Mouse (Mus musculus) liver, embryonic 11.5 days (tissue): ENCODE results near the gene Msi2. TPM values are rescaled to one million over a fixed set of nuclear protein-coding genes. Genes with fewer than 3 reads are reported as not detected.

ENCODE experiments used
- ATAC-seq: fragments of 200-750 bp; cut with Nextera tagmentation; replicated peaks from 2 replicates; pipeline ENCODE4 v1.8.0; 2017; ENCODE audit warnings: moderate number of reproducible peaks, mild to moderate bottlenecking, moderate TSS enrichment, moderate library complexity; ENCODE audit not compliant: low FRiP score
- DNase-seq: peaks from one replicate; pipeline ENCODE4 v3.0.0-alpha.2; 2017; ENCODE audit warnings: low spot score
- H3K27ac ChIP-seq: fragments of 300-500 bp; sonication (generic); 2 replicates; pipeline ENCODE4 v1.5.1; 2014; ENCODE audit warnings: mild to moderate bottlenecking, low read depth, low read length, control low read depth
- H3K27me3 ChIP-seq: fragments of 300-500 bp; sonication (generic); replicated peaks from 2 replicates; pipeline ENCODE4 v1.6.1; 2014; ENCODE audit warnings: low read length, mixed read lengths; ENCODE audit not compliant: control insufficient read depth, insufficient read depth
- H3K36me3 ChIP-seq: fragments of 300-500 bp; sonication (generic); 2 replicates; pipeline ENCODE4 v1.6.1; 2014; ENCODE audit warnings: mild to moderate bottlenecking, low read length, moderate library complexity, mixed read lengths; ENCODE audit not compliant: control insufficient read depth, insufficient read depth
- H3K4me1 ChIP-seq: fragments of 300-500 bp; sonication (generic); replicated peaks from 2 replicates; pipeline ENCODE4 v1.6.1; 2014; ENCODE audit warnings: low read length, mixed read lengths; ENCODE audit not compliant: control insufficient read depth, insufficient read depth
- H3K4me2 ChIP-seq: fragments of 300-500 bp; sonication (generic); 2 replicates; pipeline ENCODE4 v1.6.1; 2014; ENCODE audit warnings: mild to moderate bottlenecking, control low read depth, moderate library complexity
- H3K4me3 ChIP-seq: fragments of 300-500 bp; sonication (generic); 2 replicates; pipeline ENCODE4 v1.5.1; 2014; ENCODE audit warnings: low read depth, low read length, control low read depth
- H3K9ac ChIP-seq: fragments of 300-500 bp; sonication (generic); 2 replicates; pipeline ENCODE4 v1.6.1; 2014; ENCODE audit warnings: low read depth, low read length, control low read depth
- H3K9me3 ChIP-seq: fragments of 300-500 bp; sonication (generic); 2 replicates; pipeline ENCODE4 v1.6.1; 2016; ENCODE audit warnings: low read length, inconsistent platforms, mixed read lengths; ENCODE audit not compliant: control insufficient read depth
- WGBS: fragments of 180-500 bp; shearing (Covaris S2); extraction: QIAGEN DNeasy Blood & Tissue Kit; methylation state at CpG from one replicate; pipeline ENCODE4 v1.1.7; 2014; 5-methylcytosine and 5-hydroxymethylcytosine counted together
- polyA plus RNA-seq: library from polyadenylated mRNA; unstranded; fragments of >200 nt; fragmentation: Nextera tagmentation; extraction: Ambion mirVana; gene quantifications from 2 replicates; pipeline ENCODE4 v1.2.1, GENCODE M21; 2014

The Msi2 gene
- polyA plus RNA-seq, 1 experiment from 2014 or later = 8.2 TPM

DNA sequence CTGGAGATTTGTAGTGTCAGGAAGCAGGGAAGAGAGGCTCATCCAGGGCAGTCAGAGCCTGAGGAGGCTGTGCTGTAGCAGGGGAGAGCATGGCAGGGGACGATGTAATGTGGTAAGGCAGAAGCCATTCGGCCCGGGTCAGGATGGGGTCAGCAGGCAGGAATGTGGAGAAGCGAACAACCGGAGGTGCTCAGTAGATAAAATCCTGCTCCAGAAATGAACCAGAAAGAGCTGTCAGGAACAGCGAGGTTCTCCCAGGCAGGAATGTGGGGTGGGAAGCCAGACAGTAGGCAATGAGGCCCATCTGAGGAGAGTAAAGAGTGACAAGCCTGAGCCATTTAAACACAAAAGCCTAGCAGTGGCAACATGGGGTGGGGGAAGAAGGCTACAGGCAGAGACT, 157.1 kb downstream of the Msi2 start:
- H3K4me3 ChIP-seq = no peak overlapping the region
- H3K9ac ChIP-seq = no peak overlapping the region
- no peak for DNase-seq
- no peaks in the 10 kb centered on the region for H3K36me3 ChIP-seq
- no peaks in the 10 kb centered on the region for H3K9me3 ChIP-seq
- 40% methylated on average over 6 of the region's 6 CpGs for WGBS
- ATAC-seq = no peak; the same call in 1 of the 2 replicates
- no peaks in the 10 kb centered on the region for H3K27me3 ChIP-seq
- H3K4me2 ChIP-seq = no peak overlapping the region
- peaks cover 35% of the 10 kb centered on the region for H3K4me1 ChIP-seq
- H3K27ac ChIP-seq = peak overlapping the region; percentile 20; the same call in 1 of the 2 replicates

DNA sequence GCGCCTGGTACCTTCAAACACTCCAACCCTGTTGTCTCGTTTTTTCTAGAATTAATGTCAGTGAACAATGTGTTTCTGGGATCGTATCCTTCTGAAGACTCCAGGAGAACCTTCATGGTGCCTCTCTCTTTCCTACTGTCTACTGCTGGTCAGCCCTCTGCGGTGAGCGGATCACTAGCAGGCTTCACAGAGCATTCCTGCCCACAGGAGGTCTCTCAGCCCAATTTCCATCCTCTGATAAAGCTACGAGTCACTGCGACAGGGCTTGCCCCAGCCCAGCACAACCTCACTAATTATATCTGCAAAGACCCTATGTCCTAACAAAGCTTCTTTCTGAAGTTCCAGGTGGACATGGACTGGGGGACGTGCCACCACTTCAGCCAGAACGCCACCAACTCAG, 157.7 kb downstream of the Msi2 start:
- DNase-seq (no peak), ATAC-seq (no peak)
- peaks cover 40% of the 10 kb centered on the region for H3K4me1 ChIP-seq
- H3K4me2 ChIP-seq = no peak overlapping the region
- WGBS = 70% methylated on average over 9 of the region's 9 CpGs
- peak overlapping the region; percentile 20; the same call in 1 of the 2 replicates for H3K27ac ChIP-seq
- no peaks in the 10 kb centered on the region for H3K27me3 ChIP-seq
- no peak overlapping the region for H3K4me3 ChIP-seq
- H3K9me3 ChIP-seq = no peaks in the 10 kb centered on the region
- no peak overlapping the region for H3K9ac ChIP-seq
- no peaks in the 10 kb centered on the region for H3K36me3 ChIP-seq

DNA sequence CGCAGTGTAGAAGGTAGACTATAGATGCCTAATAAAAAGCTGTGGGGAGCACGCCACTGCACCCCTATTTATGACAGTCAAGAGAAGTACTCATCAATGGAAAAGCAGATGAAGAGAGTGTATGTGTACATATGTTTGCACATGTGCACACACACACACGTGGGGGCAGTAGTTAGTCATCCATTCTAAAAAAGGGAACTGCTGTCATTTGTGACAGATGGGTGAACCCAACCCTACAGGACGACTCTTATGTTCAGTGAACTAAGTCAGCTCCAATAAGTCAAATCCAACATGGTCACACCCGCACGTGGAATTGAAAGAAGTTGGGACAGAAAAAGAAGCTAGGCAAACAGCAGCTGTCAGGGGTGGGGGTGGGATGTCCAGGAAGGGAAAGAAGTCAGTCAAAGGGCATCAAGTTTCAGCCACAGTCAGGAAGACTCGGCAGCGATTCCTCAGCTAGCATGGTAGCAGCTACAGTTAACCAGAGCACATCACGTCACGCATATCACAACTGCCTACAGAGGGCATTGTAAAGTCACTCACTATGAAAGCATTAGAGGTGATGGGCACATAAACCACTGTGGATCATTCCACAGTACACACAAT, 158.8 kb downstream of the Msi2 start:
- no peak for ATAC-seq
- peaks cover 52% of the 10 kb centered on the region for H3K4me1 ChIP-seq

GRCm38 (mm10) chr11:88558731-88559130, 159.6 kb downstream of the Msi2 start:
- 95% methylated on average over 4 of the region's 4 CpGs for WGBS
- peaks cover 59% of the 10 kb centered on the region for H3K4me1 ChIP-seq
- H3K9me3 ChIP-seq = no peaks in the 10 kb centered on the region
- H3K36me3 ChIP-seq = no peaks in the 10 kb centered on the region
- H3K27ac ChIP-seq = no peak overlapping the region
- no peaks in the 10 kb centered on the region for H3K27me3 ChIP-seq
- H3K4me2 ChIP-seq = no peak overlapping the region
- no peak overlapping the region for H3K9ac ChIP-seq
- DNase-seq = no peak
- no peak overlapping the region for H3K4me3 ChIP-seq
- ATAC-seq = no peak

More for the DNA sequence above, 158.8 kb downstream of the Msi2 start:
- H3K4me3 ChIP-seq = no peak overlapping the region
- WGBS = 46% methylated on average over 10 of the region's 10 CpGs
- H3K27ac ChIP-seq = no peak overlapping the region; the same call in 1 of the 2 replicates
- H3K9me3 ChIP-seq = no peaks in the 10 kb centered on the region
- H3K4me2 ChIP-seq = no peak overlapping the region
- DNase-seq = no peak
- H3K9ac ChIP-seq = no peak overlapping the region
- no peaks in the 10 kb centered on the region for H3K27me3 ChIP-seq
- no peaks in the 10 kb centered on the region for H3K36me3 ChIP-seq

DNA sequence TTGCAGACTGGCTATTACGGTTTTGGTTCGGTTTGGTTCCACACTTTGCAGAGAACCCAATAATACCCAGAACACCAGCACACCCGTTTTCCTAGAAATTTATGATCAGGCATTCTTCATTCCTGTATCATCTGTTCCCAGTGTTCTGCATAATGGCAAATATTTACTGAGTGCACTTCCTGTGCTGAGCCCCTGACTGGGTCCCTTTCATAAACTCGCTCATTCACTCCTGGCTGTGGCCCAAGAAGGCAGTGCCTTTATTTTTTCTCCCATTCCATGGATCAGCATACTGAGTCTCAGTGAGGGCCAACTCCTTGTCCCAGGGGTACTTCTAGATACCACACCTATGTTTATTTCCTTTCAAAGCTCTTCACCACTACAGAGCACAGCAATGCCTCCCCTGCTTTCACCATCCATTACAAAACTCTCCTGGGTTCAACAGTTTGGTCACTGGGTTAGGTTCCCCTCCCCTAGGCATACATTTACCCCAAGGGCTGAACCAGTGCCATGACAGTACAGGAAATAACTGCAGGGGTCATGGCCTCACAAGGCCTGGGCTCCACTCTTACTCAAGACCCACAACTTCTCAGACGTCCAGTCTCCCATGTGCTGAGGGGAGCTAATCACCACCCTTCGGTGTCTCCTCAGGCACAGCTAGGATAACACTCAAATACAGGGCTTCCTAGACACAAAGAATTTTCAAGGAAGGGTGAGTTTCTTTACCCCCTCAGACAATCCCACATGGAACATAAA, 160.3 kb downstream of the Msi2 start:
- ATAC-seq = no peak

DNA sequence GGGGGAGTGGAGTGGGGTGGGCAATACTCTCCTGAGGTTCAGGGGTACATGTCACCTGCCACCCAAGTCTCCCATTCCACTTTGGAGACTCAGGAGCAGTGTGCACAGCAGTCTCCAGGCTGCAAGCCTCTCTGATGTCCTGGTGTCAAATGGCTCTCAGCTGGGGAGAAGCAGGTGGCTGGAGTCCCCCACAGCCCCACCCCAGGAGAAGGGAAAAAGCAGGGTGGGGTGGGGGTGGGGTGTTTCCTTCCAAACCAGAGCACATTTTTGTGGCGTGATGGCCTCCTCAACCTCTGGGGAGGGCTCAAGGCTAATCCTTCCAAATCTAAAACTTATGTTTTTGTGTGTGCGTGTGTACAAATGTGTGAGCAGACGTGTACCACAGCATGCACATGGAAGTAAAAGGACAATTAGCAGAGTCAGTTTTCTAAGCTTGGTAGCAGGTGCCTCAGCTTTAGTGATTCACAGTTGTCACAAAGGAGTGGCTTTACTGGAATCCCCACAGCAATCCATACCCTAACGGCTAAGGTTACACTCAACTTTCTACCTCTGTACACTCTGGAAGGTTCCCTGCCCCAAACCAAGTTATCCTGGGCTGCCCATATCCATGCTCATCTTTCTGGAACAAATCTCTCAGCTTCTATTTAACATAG, 161.1 kb downstream of the Msi2 start:
- Histone ChIP-seq H3K4me1 (peaks cover 70% of the 10 kb centered on the region), H3K9ac (no peak overlapping the region), H3K27me3 (no peaks in the 10 kb centered on the region), H3K9me3 (no peaks in the 10 kb centered on the region), H3K36me3 (no peaks in the 10 kb centered on the region), H3K4me2 (no peak overlapping the region), H3K27ac (no peak overlapping the region; the same call in 1 of the 2 replicates), H3K4me3 (no peak overlapping the region)
- 73% methylated on average over 4 of the region's 4 CpGs for WGBS
- DNase-seq (no peak), ATAC-seq (no peak)

More for the DNA sequence above, 160.3 kb downstream of the Msi2 start:
- no peaks in the 10 kb centered on the region for H3K36me3 ChIP-seq
- no peaks in the 10 kb centered on the region for H3K9me3 ChIP-seq
- H3K27ac ChIP-seq = no peak overlapping the region
- WGBS = 66% methylated on average over 6 of the region's 6 CpGs
- H3K27me3 ChIP-seq = no peaks in the 10 kb centered on the region
- no peak overlapping the region for H3K4me2 ChIP-seq
- no peak overlapping the region for H3K9ac ChIP-seq
- no peak overlapping the region for H3K4me3 ChIP-seq
- peaks cover 67% of the 10 kb centered on the region for H3K4me1 ChIP-seq
- DNase-seq = no peak

DNA sequence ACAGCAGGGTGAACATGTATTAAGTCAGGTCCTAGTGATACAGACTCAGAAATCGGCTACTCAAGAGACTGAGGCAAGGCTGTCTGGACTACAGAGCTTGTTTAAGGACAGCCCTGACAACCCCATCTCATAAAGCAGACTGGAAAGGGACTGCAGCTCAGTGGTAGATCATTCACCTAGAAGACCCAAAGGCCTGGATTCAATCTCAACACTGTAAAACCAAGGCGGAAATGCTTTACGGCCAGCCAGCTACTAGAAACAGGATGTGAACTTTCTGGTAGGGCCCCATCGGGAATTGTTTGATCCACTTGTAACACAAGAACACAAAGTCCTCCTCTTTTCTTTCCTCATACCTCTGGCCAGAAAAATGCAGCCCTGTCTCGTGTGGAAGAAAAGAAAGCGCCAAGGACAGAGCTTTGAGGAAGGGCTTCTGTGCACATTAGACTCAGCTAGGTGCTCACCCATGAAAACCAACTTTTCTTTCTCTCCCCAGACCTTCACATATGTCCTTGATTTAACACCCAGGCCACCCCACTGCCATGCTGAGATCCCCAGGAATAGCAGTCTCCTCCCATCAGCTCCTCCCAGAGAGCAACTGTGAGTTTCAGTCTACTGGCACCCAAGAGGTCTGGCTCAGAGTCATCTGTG, 162.3 kb downstream of the Msi2 start:
- WGBS = 45% methylated on average over 6 of the region's 6 CpGs
- no peak for ATAC-seq

GRCm38 (mm10) chr11:88555232-88555818, 163.0 kb downstream of the Msi2 start:
- Histone ChIP-seq H3K27me3 (no peaks in the 10 kb centered on the region), H3K4me2 (peak overlapping the region; percentile 20; the same call in 1 of the 2 replicates), H3K4me3 (no peak overlapping the region), H3K27ac (peak overlapping the region; percentile 40; the same call in 1 of the 2 replicates), H3K4me1 (peaks cover 70% of the 10 kb centered on the region), H3K36me3 (no peaks in the 10 kb centered on the region), H3K9ac (no peak overlapping the region), H3K9me3 (no peaks in the 10 kb centered on the region)
- DNase-seq = no peak
- WGBS = 39% methylated on average over 8 of the region's 8 CpGs
- no peak for ATAC-seq

More for the DNA sequence above, 162.3 kb downstream of the Msi2 start:
- no peak overlapping the region for H3K4me3 ChIP-seq
- DNase-seq = no peak
- no peaks in the 10 kb centered on the region for H3K36me3 ChIP-seq
- H3K4me2 ChIP-seq = peak overlapping the region; percentile 20; the same call in 1 of the 2 replicates
- no peaks in the 10 kb centered on the region for H3K27me3 ChIP-seq
- no peaks in the 10 kb centered on the region for H3K9me3 ChIP-seq
- no peak overlapping the region for H3K9ac ChIP-seq
- H3K27ac ChIP-seq = peak overlapping the region; percentile 40; the same call in 1 of the 2 replicates
- H3K4me1 ChIP-seq = peaks cover 70% of the 10 kb centered on the region
